Mouse (Mus musculus): ENCODE measurements around the gene Cmip. TPM values are rescaled to one million over a fixed set of nuclear protein-coding genes. Genes with fewer than 3 reads are reported as not detected.

Gene Cmip
- polyA plus RNA-seq, 1 experiment from 2014 or later = 13.9 TPM

DNA sequence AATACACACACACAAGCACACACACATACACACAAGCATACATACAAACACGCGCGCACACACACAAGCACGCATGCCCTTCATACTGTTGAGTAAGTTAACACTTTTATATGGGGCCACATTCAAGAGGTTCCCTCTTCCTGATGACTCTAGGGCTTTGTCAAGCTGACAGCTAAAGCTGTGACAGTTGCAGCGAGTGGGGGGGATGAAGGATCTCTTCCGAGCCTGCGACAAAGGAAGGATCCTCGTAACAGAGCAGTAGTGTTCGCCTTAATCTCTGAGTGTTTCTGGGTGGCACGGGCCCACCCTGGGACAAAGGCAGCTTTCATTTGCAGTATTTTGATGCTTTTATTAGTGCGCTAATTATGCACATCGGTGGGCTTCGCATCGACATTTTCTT is 145.0 kb downstream of the Cmip start:
- H3K4me3 ChIP-seq = no peak overlapping the region
- no peaks in the 10 kb centered on the region for H3K9me3 ChIP-seq
- ATAC-seq (ENCODE audit: low FRiP score, low read depth) = no peak
- H3K36me3 ChIP-seq = peaks cover 6% of the 10 kb centered on the region
- peaks cover 26% of the 10 kb centered on the region for H3K4me1 ChIP-seq
- H3K27me3 ChIP-seq = no peaks in the 10 kb centered on the region
- no peak overlapping the region for H3K9ac ChIP-seq
- WGBS = 79% methylated on average over 14 of the region's 14 CpGs
- H3K27ac ChIP-seq = no peak overlapping the region
- no peak overlapping the region for H3K4me2 ChIP-seq (replicated peaks)

DNA sequence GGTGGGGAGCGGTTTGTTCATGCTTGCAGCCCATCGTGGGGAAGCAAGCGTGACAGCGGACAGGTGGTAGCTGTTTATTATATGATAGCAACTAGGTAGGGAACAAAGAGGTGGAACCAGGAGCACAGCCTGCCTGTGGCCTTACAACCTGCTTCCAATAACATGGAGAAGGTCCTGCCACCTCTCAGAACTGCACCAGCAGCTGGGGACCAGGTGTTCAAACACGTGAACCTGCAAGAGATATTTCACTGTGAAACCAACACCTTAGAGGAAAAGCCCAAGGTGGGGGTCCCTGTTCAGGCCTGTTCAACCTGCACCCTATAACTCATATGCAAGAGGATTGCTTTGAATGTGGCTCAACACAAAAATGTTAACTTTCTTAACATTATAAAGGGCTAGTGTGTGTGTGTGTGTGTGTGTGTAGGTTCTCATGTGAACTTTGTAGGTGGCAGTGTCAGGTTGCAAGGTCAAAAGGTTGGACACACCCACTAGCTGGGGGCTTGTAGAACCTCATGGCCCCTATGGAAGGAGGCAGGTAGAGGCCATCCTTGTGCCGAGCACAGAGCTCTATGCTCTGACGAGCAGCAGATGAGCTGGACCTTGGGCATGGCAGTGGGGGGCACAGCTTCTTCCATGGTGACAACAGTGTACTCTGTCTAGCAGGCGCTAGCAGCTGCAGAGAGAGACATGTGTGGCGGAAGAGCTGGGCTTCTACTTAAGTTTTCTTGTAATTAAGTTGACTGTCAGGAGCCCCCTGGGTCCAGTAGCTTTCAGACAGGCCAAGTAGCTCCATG is 146.2 kb downstream of the Cmip start:
- ATAC-seq (ENCODE audit: low FRiP score, low read depth) = peak; percentile 27; the same call in 1 of the 2 replicates
- Histone ChIP-seq H3K4me1 (peaks cover 26% of the 10 kb centered on the region), H3K27ac (no peak overlapping the region), H3K9me3 (no peaks in the 10 kb centered on the region), H3K36me3 (no peaks in the 10 kb centered on the region; the same call in 1 of the 2 replicates), H3K4me3 (no peak overlapping the region), H3K4me2 (replicated peaks) (peak overlapping the region; percentile 36; the same call in 1 of the 2 replicates), H3K27me3 (no peaks in the 10 kb centered on the region), H3K9ac (peak overlapping the region; percentile 25; the same call in 1 of the 2 replicates)
- WGBS = 46% methylated on average over 9 of the region's 9 CpGs

DNA sequence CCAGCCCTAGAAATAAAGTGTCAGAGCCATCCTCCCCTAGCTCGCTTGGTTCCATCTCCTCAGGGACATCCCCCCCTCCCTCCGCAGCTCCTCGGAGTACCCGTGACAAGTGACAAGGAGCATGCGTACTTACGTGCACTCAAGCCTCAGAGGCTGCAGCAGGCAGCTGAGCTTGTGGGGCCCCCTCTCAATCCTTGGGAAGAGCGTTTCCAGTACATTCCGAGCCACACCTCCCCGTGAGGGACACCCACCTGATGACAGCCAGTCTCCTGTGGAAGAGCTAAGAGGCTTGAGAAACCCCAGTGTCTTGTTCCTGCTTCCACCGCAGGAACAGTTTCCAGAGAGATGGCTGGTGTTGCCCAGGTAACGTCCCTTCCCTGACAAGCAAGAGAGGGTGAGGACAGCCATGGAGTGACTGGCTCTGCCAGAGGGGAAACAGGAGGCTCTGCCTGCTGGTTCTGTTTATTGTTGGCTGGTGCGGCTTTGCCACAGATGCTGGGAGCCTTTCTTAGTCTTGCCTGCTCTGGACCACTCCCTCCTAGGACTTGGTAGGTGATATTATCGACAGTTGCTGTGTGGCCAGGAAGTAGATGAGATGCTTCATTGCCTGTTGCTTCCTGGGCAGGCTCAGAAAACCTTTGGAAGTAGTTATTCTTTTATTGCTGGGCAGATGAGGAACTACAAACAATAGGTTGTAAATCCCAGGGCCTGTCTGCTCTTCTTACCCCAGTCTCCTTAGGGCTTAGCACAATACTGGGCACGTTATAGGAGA is 147.0 kb downstream of the Cmip start:
- H3K9ac ChIP-seq = peak overlapping the region; percentile 25; the same call in 1 of the 2 replicates
- peak overlapping the region; percentile 36; the same call in 1 of the 2 replicates for H3K4me2 ChIP-seq (replicated peaks)
- no peaks in the 10 kb centered on the region for H3K27me3 ChIP-seq
- H3K9me3 ChIP-seq = no peaks in the 10 kb centered on the region
- 20% methylated on average over 14 of the region's 14 CpGs for WGBS
- no peak overlapping the region for H3K4me3 ChIP-seq
- H3K36me3 ChIP-seq = no peaks in the 10 kb centered on the region; the same call in 1 of the 2 replicates
- no peak overlapping the region for H3K27ac ChIP-seq
- H3K4me1 ChIP-seq = peaks cover 33% of the 10 kb centered on the region
- ATAC-seq (ENCODE audit: low FRiP score, low read depth) = 0 out of 2 replicates have a peak, but pooled peaks have one; percentile 20

DNA sequence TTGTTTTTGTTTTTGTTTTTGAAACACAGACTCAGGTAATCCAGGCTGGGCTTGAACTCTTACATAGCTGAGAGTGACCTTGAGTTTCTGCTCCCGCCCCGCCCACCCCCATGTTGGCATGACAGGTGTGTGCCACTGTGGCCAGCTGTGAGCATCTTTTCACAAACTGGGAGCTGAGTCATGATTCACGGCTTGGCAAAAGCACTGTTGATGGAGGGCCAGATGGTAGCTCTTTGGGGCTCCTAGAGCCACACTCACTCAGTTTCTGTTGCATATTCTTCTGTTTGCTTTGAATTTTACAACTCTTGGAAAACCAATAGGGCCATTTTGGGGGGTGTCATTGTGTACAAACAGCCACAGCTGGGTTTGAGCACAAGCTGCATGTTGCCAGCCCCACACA is 149.2 kb downstream of the Cmip start:
- Histone ChIP-seq H3K4me3 (no peak overlapping the region), H3K9me3 (no peaks in the 10 kb centered on the region), H3K9ac (no peak overlapping the region), H3K27ac (no peak overlapping the region), H3K36me3 (no peaks in the 10 kb centered on the region; the same call in 1 of the 2 replicates), H3K4me2 (replicated peaks) (no peak overlapping the region), H3K27me3 (no peaks in the 10 kb centered on the region), H3K4me1 (peaks cover 49% of the 10 kb centered on the region)
- 87% methylated on average over 3 of the region's 3 CpGs for WGBS
- no peak for ATAC-seq (ENCODE audit: low FRiP score, low read depth)

DNA sequence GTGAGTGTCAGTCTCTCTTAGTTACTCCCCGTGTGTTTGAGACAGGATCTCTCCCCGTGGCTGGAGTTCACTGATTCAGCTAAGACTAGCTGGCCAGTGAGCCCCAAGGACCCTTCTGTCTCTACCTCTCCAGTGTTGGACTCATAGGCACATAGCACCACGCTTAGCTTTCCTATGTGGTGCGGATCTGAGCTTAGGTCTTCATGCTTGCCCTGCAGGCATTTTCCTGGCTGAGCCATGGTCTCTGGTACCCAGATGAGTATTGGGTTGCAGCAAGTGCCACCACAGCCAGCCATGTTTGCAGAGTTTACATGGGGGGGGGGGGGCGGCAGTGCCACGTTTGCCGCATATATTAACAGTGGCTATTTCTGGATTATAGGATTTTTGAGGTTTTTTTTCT is 151.8 kb downstream of the Cmip start:
- Histone ChIP-seq H3K9ac (no peak overlapping the region), H3K4me2 (replicated peaks) (no peak overlapping the region), H3K4me1 (peaks cover 36% of the 10 kb centered on the region), H3K27ac (no peak overlapping the region; the same call in 1 of the 2 replicates), H3K27me3 (no peaks in the 10 kb centered on the region), H3K9me3 (no peaks in the 10 kb centered on the region), H3K4me3 (no peak overlapping the region), H3K36me3 (no peaks in the 10 kb centered on the region; the same call in 1 of the 2 replicates)
- 70% methylated on average over 7 of the region's 7 CpGs for WGBS
- ATAC-seq (ENCODE audit: low FRiP score, low read depth) = no peak

DNA sequence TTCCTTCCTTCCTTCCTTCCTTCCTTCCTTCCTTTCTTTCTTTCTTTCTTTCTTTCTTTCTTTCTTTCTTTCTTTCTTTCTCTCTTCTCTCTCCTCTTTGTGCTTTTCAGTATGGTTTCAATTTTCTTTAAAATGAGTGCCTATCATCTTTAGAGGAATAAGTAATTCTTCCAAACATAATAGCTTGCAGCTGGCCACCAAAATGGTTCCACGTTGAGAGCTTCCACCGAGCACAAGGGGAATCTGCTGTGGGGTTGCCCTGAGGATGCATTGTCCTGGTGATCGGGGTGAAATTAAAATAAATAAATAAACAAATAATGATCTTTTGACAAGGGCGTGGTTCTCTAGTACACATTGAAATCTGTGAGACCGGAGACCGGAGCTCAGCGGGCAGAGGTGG is 152.2 kb downstream of the Cmip start:
- H3K4me2 ChIP-seq (replicated peaks) = no peak overlapping the region
- no peak for ATAC-seq (ENCODE audit: low FRiP score, low read depth)

DNA sequence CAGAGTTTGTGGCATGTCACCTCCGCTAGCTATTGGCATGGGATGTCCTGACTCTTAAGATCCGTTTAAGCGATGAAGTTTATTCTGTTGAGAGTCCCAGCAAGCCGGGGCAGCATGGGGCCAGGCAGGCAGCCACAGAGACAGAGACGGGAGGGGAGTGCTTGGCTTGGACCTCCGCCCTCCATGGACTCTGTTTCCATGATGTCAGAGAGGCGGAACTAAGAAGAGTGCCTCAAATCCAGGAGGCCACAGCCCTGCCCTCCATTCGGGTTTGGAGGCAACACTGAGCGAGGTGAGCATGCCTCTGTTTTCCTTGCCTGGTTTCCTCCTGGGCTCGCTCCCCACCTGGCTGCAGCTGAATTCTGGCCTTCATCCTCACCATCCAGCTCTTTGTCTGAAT is 153.5 kb downstream of the Cmip start:
- Histone ChIP-seq H3K4me2 (replicated peaks) (no peak overlapping the region), H3K4me3 (no peak overlapping the region), H3K27me3 (no peaks in the 10 kb centered on the region), H3K9ac (no peak overlapping the region), H3K4me1 (peaks cover 40% of the 10 kb centered on the region), H3K36me3 (no peaks in the 10 kb centered on the region; the same call in 1 of the 2 replicates), H3K9me3 (no peaks in the 10 kb centered on the region), H3K27ac (no peak overlapping the region)
- WGBS = 72% methylated on average over 10 of the region's 10 CpGs
- no peak for ATAC-seq (ENCODE audit: low FRiP score, low read depth)

More for the DNA sequence above, 152.2 kb downstream of the Cmip start:
- Histone ChIP-seq H3K9ac (no peak overlapping the region), H3K9me3 (no peaks in the 10 kb centered on the region), H3K36me3 (no peaks in the 10 kb centered on the region; the same call in 1 of the 2 replicates), H3K27ac (no peak overlapping the region), H3K4me1 (peaks cover 32% of the 10 kb centered on the region), H3K4me3 (no peak overlapping the region), H3K27me3 (no peaks in the 10 kb centered on the region)
- WGBS = 71% methylated on average over 7 of the region's 7 CpGs

DNA sequence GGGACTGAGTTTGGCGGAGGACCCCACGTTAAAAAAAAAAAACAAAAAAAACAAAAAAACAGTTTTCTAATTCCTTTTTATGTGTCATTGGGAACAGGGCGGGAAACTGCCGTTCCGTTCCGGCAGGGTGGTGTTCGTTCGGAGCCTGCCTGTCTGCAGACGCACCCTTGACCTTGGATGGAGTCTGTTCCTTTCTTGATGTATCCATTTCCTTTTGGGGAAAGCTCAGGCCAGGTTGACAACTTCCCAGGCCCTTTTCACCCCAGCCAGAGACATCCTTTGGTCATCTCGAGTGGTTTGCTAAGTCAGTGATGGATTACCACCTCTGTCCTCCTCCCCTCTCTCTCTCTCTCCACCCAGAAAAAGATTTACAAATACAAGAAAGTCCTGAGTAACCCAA is 154.0 kb downstream of the Cmip start:
- H3K36me3 ChIP-seq = no peaks in the 10 kb centered on the region; the same call in none of the 2 replicates
- 59% methylated on average over 10 of the region's 10 CpGs for WGBS
- ATAC-seq (ENCODE audit: low FRiP score, low read depth) = no peak
- no peak overlapping the region for H3K4me3 ChIP-seq
- no peak overlapping the region for H3K4me2 ChIP-seq (replicated peaks)
- H3K9me3 ChIP-seq = no peaks in the 10 kb centered on the region
- H3K27me3 ChIP-seq = no peaks in the 10 kb centered on the region
- peaks cover 41% of the 10 kb centered on the region for H3K4me1 ChIP-seq
- no peak overlapping the region for H3K9ac ChIP-seq
- no peak overlapping the region for H3K27ac ChIP-seq

DNA sequence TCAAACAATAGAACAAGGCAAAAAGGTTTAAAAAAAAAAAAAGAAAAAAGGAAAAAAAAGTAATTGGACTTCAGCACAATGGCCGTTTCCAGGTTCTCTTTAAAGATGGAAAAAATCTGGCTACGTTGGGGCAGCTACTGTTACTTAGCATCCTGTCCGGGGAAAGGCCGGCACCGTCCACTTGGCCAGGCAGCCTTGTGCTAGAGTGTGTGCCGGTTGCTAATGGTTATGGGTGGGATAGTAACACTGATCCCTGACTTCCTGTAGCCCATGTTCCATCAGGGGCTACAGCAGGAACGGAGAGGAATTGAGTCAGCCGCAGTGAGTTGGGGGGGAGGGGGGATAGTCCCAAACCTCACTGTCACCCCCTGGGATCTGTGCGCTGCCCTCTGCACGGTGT is 155.4 kb downstream of the Cmip start:
- no peak overlapping the region for H3K27ac ChIP-seq
- WGBS = 69% methylated on average over 10 of the region's 10 CpGs
- no peak overlapping the region for H3K9ac ChIP-seq
- no peak for ATAC-seq (ENCODE audit: low FRiP score, low read depth)
- peaks cover 41% of the 10 kb centered on the region for H3K4me1 ChIP-seq
- H3K36me3 ChIP-seq = peaks cover 12% of the 10 kb centered on the region
- no peaks in the 10 kb centered on the region for H3K9me3 ChIP-seq
- no peaks in the 10 kb centered on the region for H3K27me3 ChIP-seq
- H3K4me2 ChIP-seq (replicated peaks) = no peak overlapping the region
- no peak overlapping the region for H3K4me3 ChIP-seq

DNA sequence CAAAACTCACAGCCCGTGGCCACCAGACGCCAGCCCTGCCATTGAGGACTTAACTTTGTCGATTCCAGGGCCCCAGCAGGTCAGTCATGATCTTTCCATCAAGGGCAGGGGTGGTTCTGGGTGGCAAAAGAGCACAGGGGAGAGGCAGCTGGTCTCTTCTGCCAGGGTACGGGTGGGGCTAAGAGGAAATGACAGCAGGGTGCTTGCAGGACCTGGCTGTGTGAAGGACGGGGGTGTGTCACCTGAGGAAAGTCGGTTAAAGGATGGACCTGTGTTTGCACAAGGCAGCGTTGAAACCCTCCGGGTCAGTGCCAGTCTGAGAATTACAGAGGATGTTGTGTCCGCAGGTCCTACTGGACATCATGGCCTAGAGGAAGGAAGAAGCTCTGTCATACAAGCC is 161.0 kb downstream of the Cmip start:
- no peak for ATAC-seq (ENCODE audit: low FRiP score, low read depth)
- no peaks in the 10 kb centered on the region for H3K9me3 ChIP-seq
- H3K27ac ChIP-seq = no peak overlapping the region
- 89% methylated on average over 9 of the region's 9 CpGs for whole genome bisulfite sequencing
- peaks cover 37% of the 10 kb centered on the region for H3K36me3 ChIP-seq
- H3K4me3 ChIP-seq = no peak overlapping the region
- H3K4me1 ChIP-seq = peaks cover 12% of the 10 kb centered on the region
- H3K4me2 ChIP-seq (replicated peaks) = no peak overlapping the region
- no peaks in the 10 kb centered on the region for H3K27me3 ChIP-seq
- H3K9ac ChIP-seq = no peak overlapping the region

DNA sequence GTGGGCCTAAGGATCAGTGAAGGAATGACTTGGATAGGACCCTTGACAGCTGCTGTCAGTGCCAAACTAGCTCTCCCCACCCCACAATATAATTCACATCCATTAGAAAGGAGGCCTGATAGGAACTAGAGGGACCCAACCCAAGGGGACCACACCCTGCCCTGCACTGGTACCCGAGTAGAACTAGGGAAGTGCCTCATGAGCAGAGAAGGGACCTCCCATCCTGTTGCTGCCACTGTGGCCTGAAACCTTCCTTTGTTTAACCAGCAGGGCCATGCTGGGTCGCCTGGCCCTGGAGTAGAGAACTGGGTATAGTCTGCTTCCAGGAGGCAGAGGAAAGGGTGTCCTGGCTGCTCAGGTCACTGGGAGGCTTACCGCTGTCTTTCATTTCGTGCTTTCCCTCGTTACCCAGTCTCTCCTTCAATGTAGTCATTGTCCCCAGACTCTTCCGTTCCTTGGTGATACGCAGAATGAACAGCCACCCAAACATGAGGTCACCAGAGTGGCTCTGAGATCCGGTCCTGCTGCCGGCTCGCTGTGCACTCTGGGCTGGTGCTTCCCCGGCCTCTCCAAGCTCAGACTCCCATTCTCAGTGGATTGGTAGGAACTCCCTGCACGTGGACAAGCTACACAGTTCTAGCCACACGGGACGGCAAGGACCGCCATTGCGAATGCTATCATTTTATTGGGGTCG is 164.1 kb downstream of the Cmip start:
- H3K4me2 ChIP-seq (replicated peaks) = no peak overlapping the region
- H3K4me3 ChIP-seq = no peak overlapping the region
- H3K27me3 ChIP-seq = no peaks in the 10 kb centered on the region
- 87% methylated on average over 17 of the region's 17 CpGs for WGBS
- no peak overlapping the region for H3K27ac ChIP-seq
- peaks cover 65% of the 10 kb centered on the region for H3K36me3 ChIP-seq
- H3K4me1 ChIP-seq = no peaks in the 10 kb centered on the region
- no peaks in the 10 kb centered on the region for H3K9me3 ChIP-seq
- no peak for ATAC-seq (ENCODE audit: low FRiP score, low read depth)
- H3K9ac ChIP-seq = no peak overlapping the region

DNA sequence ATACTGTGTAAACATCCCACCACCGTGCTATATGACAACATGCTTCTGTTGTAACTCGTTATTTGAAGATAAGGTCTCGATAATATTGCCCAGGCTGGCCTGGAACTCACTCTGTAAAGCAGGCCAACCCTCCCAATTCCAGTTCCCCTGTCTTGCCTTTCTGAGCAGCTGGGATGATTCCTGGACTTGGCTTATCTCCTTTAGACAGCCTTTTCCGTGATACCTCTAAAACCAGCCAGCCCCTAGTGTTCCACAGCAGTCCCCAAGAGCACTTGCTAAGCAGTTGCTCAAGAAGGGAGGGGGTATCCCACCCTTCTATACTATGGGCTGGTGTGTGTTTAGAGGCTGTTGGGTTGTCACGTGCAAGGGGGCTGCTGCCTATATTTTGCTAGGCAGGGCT is 165.0 kb downstream of the Cmip start:
- H3K4me2 ChIP-seq (replicated peaks) = no peak overlapping the region
- peaks cover 65% of the 10 kb centered on the region for H3K36me3 ChIP-seq
- H3K27ac ChIP-seq = no peak overlapping the region

More for the DNA sequence above, 165.0 kb downstream of the Cmip start:
- no peaks in the 10 kb centered on the region for H3K4me1 ChIP-seq
- no peak overlapping the region for H3K9ac ChIP-seq
- WGBS = 86% methylated on average over 5 of the region's 5 CpGs
- H3K9me3 ChIP-seq = no peaks in the 10 kb centered on the region
- no peaks in the 10 kb centered on the region for H3K27me3 ChIP-seq
- no peak overlapping the region for H3K4me3 ChIP-seq
- no peak for ATAC-seq (ENCODE audit: low FRiP score, low read depth)
